Mouse (Mus musculus): Measurements from ENCODE around the gene Slc44a3.

GRCm38 (mm10) chr3:121547851-121548624 lies 15.8 kb upstream of the Slc44a3 start:
- TF ChIP-seq CTCF (IDR thresholded peaks at IDR 0.05; ENCODE audit: borderline replicate concordance, insufficient read depth, low read depth, low read length) (no peak), POLR2A (IDR thresholded peaks at IDR 0.05; ENCODE audit: borderline replicate concordance, insufficient read depth, low read length) (no peak)
